Mouse (Mus musculus): ENCODE data around the gene Psmd8. TPM values are rescaled to one million over a fixed set of nuclear protein-coding genes. Genes with fewer than 3 reads are reported as not detected.

Gene Psmd8
- polyA plus RNA-seq, 1 experiment from 2014 or later = 302 TPM

- H3K4me1 ChIP-seq (ENCODE audit: control insufficient read depth, insufficient read depth, low read length) = peaks cover 8% of the 10 kb centered on the region; the same call in 1 of the 2 replicates
- no peak overlapping the region for H3K4me3 ChIP-seq (replicated peaks; ENCODE audit: low read depth, low read length)
- H3K27me3 ChIP-seq (ENCODE audit: control insufficient read depth, insufficient read depth, low read length) = no peaks in the 10 kb centered on the region
- no peak overlapping the region for H3K9ac ChIP-seq (replicated peaks; ENCODE audit: low read length)
- DNase-seq (peak; percentile 48), ATAC-seq (ENCODE audit: low FRiP score, low TSS enrichment) (no peak)
- H3K27ac ChIP-seq (replicated peaks; ENCODE audit: low read depth, low read length) = no peak overlapping the region
- 36% methylated on average over 2 of the region's 2 CpGs for WGBS
- no peaks in the 10 kb centered on the region for H3K9me3 ChIP-seq (ENCODE audit: control insufficient read depth, low read length)
- no peaks in the 10 kb centered on the region for H3K36me3 ChIP-seq (ENCODE audit: control insufficient read depth, insufficient read depth, low read length)
- no peak overlapping the region for H3K4me2 ChIP-seq (ENCODE audit: low read length)
These were observed 51.8 kb downstream of the Psmd8 start for GRCm38 (mm10) chr7:29128725-29129124.

- DNase-seq (peak; percentile 37), ATAC-seq (ENCODE audit: low FRiP score, low TSS enrichment) (no peak)
- Histone ChIP-seq H3K9ac (replicated peaks; ENCODE audit: low read length) (no peak overlapping the region), H3K9me3 (ENCODE audit: control insufficient read depth, low read length) (no peaks in the 10 kb centered on the region), H3K27me3 (ENCODE audit: control insufficient read depth, insufficient read depth, low read length) (no peaks in the 10 kb centered on the region), H3K4me2 (ENCODE audit: low read length) (no peak overlapping the region), H3K36me3 (ENCODE audit: control insufficient read depth, insufficient read depth, low read length) (no peaks in the 10 kb centered on the region), H3K4me3 (replicated peaks; ENCODE audit: low read depth, low read length) (no peak overlapping the region), H3K27ac (replicated peaks; ENCODE audit: low read depth, low read length) (no peak overlapping the region), H3K4me1 (ENCODE audit: control insufficient read depth, insufficient read depth, low read length) (peaks cover 8% of the 10 kb centered on the region; the same call in 1 of the 2 replicates)
- 36% methylated on average over 7 of the region's 7 CpGs for WGBS
These were observed 54.2 kb downstream of the Psmd8 start for GRCm38 (mm10) chr7:29126173-29126915.

GRCm38 (mm10) chr7:29124970-29125369, 55.5 kb downstream of the Psmd8 start, which contains the start of gene Ryr1:
Ryr1 (minus strand) TSS chr7:29125179.
- Histone ChIP-seq H3K27me3 (ENCODE audit: control insufficient read depth, insufficient read depth, low read length) (no peaks in the 10 kb centered on the region), H3K27ac (replicated peaks; ENCODE audit: low read depth, low read length) (no peak within 1 kb of the TSS), H3K9ac (replicated peaks; ENCODE audit: low read length) (no peak within 1 kb of the TSS), H3K4me1 (ENCODE audit: control insufficient read depth, insufficient read depth, low read length) (peaks cover 8% of the 10 kb centered on the region; the same call in 1 of the 2 replicates), H3K4me2 (ENCODE audit: low read length) (peak within 1 kb of the TSS; percentile 52), H3K36me3 (ENCODE audit: control insufficient read depth, insufficient read depth, low read length) (no peaks in the 10 kb centered on the region), H3K9me3 (ENCODE audit: control insufficient read depth, low read length) (no peaks in the 10 kb centered on the region), H3K4me3 (replicated peaks; ENCODE audit: low read depth, low read length) (peak within 1 kb of the TSS; percentile 20)
- DNase-seq (peak; percentile 59), ATAC-seq (ENCODE audit: low FRiP score, low TSS enrichment) (no peak; the same call in 1 of the 2 replicates)
- 2% methylated on average over 16 of the region's 16 CpGs for WGBS

Other genes starting within 250 kb of the Psmd8 start
- 102 and 118 TPM in 2 replicates for gene Actn4, start 218.4 kb downstream of the Psmd8 start, polyA plus RNA-seq (2014; fragmentation: Nextera tagmentation; extraction: Ambion mirVana)
- gene Eif3k, start 198.8 kb downstream of the Psmd8 start, polyA plus RNA-seq (2014; fragmentation: Nextera tagmentation; extraction: Ambion mirVana) = 320 and 343 TPM in 2 replicates
- gene Map4k1, start 198.7 kb downstream of the Psmd8 start, polyA plus RNA-seq (2014; fragmentation: Nextera tagmentation; extraction: Ambion mirVana) = 5.5 and 10.2 TPM in 2 replicates
- 5.2 and 7.8 TPM in 2 replicates for gene Ryr1, start 55.5 kb downstream of the Psmd8 start, polyA plus RNA-seq (2014; fragmentation: Nextera tagmentation; extraction: Ambion mirVana)
- 0.70 and 0.86 TPM in 2 replicates for gene Rasgrp4, start 45.9 kb downstream of the Psmd8 start, polyA plus RNA-seq (2014; fragmentation: Nextera tagmentation; extraction: Ambion mirVana)
- 17.7 and 21.3 TPM in 2 replicates for gene Fam98c, start 24.5 kb downstream of the Psmd8 start, polyA plus RNA-seq (2014; fragmentation: Nextera tagmentation; extraction: Ambion mirVana)
- gene Ggn, start 10.5 kb downstream of the Psmd8 start, polyA plus RNA-seq (2014; fragmentation: Nextera tagmentation; extraction: Ambion mirVana) = 0.32 and 0.55 TPM in 2 replicates
- gene Spred3, start 10.3 kb downstream of the Psmd8 start, polyA plus RNA-seq (2014; fragmentation: Nextera tagmentation; extraction: Ambion mirVana) = 9.4 and 11.2 TPM in 2 replicates
- 3.6 TPM in 2 replicates for gene Catsperg1, start 33.3 kb upstream of the Psmd8 start, polyA plus RNA-seq (2014; fragmentation: Nextera tagmentation; extraction: Ambion mirVana)
- 0.54 and 0.85 TPM in 2 replicates for gene Kcnk6, start 51.8 kb upstream of the Psmd8 start, polyA plus RNA-seq (2014; fragmentation: Nextera tagmentation; extraction: Ambion mirVana)
- gene Yif1b, start 57.6 kb upstream of the Psmd8 start, polyA plus RNA-seq (2014; fragmentation: Nextera tagmentation; extraction: Ambion mirVana) = 86.6 and 107 TPM in 2 replicates
- 0.29 and 0.57 TPM in 2 replicates for gene 2200002D01Rik, start 67.8 kb upstream of the Psmd8 start, polyA plus RNA-seq (2014; fragmentation: Nextera tagmentation; extraction: Ambion mirVana)
- 52.3 and 66.3 TPM in 2 replicates for gene Spint2, start 101.2 kb upstream of the Psmd8 start, polyA plus RNA-seq (2014; fragmentation: Nextera tagmentation; extraction: Ambion mirVana)
- gene Ppp1r14a, start 108.6 kb upstream of the Psmd8 start, polyA plus RNA-seq (2014; fragmentation: Nextera tagmentation; extraction: Ambion mirVana) = 0.94 and 3.9 TPM in 2 replicates
- gene Dpf1, start 123.2 kb upstream of the Psmd8 start, polyA plus RNA-seq (2014; fragmentation: Nextera tagmentation; extraction: Ambion mirVana) = 203 and 214 TPM in 2 replicates

All from midbrain, embryonic 14.5 days (tissue).